Mouse (Mus musculus) midbrain, embryonic 16.5 days (tissue): Measurements from ENCODE around the gene Raet1e. TPM values are rescaled to one million over a fixed set of nuclear protein-coding genes. Genes with fewer than 3 reads are reported as not detected.
"Not testable (repeated sequence)": the region's sequence is repeated elsewhere in the genome, so short reads cannot be mapped to it uniquely, and the experiment has no call there.

Experiments used
- ATAC-seq: fragments of 200-750 bp; cut with Nextera tagmentation; 2 replicates; pipeline ENCODE4 v1.8.0; 2017; ENCODE audit warnings: moderate TSS enrichment
- H3K27ac ChIP-seq: fragments of 300-500 bp; sonication (generic); 2 replicates; pipeline ENCODE4 v1.5.1; 2014; ENCODE audit warnings: mild to moderate bottlenecking, low read length, mixed read lengths
- H3K27me3 ChIP-seq: fragments of 300-500 bp; sonication (generic); 2 replicates; pipeline ENCODE4 v1.6.1; 2014; ENCODE audit warnings: low read depth, low read length, mixed read lengths; ENCODE audit not compliant: control insufficient read depth, insufficient read depth
- H3K36me3 ChIP-seq: fragments of 300-500 bp; sonication (generic); 2 replicates; pipeline ENCODE4 v1.6.1; 2014; ENCODE audit warnings: mild to moderate bottlenecking, low read length, moderate library complexity, mixed read lengths; ENCODE audit not compliant: control insufficient read depth, insufficient read depth
- H3K4me1 ChIP-seq: fragments of 300-500 bp; sonication (generic); 2 replicates; pipeline ENCODE4 v1.6.1; 2014; ENCODE audit warnings: mild to moderate bottlenecking, low read length, mixed read lengths; ENCODE audit not compliant: control insufficient read depth, insufficient read depth
- H3K4me2 ChIP-seq: fragments of 300-500 bp; sonication (generic); 2 replicates; pipeline ENCODE4 v1.6.1; 2014; ENCODE audit warnings: mild to moderate bottlenecking, low read length, mixed read lengths
- H3K4me3 ChIP-seq: fragments of 300-500 bp; sonication (generic); 2 replicates; pipeline ENCODE4 v1.5.1; 2014; ENCODE audit warnings: low read depth, mild to moderate bottlenecking, low read length, moderate library complexity, mixed read lengths
- H3K9ac ChIP-seq: fragments of 300-500 bp; sonication (generic); 2 replicates; pipeline ENCODE4 v1.6.1; 2014; ENCODE audit warnings: low read depth, low read length, mixed read lengths
- H3K9me3 ChIP-seq: fragments of 300-500 bp; sonication (generic); replicated peaks from 2 replicates; pipeline ENCODE4 v1.6.1; 2014; ENCODE audit warnings: mild to moderate bottlenecking, low read length, mixed read lengths; ENCODE audit not compliant: control insufficient read depth, poor library complexity, severe bottlenecking
- WGBS: fragments of 180-500 bp; shearing (Covaris S2); extraction: QIAGEN DNeasy Blood & Tissue Kit; methylation state at CpG from one replicate; pipeline ENCODE4 v1.1.7; 2014; 5-methylcytosine and 5-hydroxymethylcytosine counted together
- polyA plus RNA-seq: library from polyadenylated mRNA; unstranded; fragments of >200 nt; fragmentation: Nextera tagmentation; extraction: Ambion mirVana; gene quantifications from 2 replicates; pipeline ENCODE4 v1.2.1, GENCODE M21; 2015

Gene Raet1e
- polyA plus RNA-seq, 1 experiment from 2014 or later, result 0.46 TPM

- peaks cover 27% of the 10 kb centered on the region for H3K27me3 ChIP-seq
- not testable (repeated sequence) for ATAC-seq, H3K36me3 ChIP-seq, H3K4me3 ChIP-seq, H3K9me3 ChIP-seq, H3K9ac ChIP-seq, H3K27ac ChIP-seq, H3K4me2 ChIP-seq
- peaks cover 11% of the 10 kb centered on the region for H3K4me1 ChIP-seq
- 1% methylated on average over 54 of the region's 55 CpGs for WGBS
Observed at GRCm38 (mm10) chr10:22151056-22151862, 7.1 kb upstream of the Raet1e start.

DNA sequence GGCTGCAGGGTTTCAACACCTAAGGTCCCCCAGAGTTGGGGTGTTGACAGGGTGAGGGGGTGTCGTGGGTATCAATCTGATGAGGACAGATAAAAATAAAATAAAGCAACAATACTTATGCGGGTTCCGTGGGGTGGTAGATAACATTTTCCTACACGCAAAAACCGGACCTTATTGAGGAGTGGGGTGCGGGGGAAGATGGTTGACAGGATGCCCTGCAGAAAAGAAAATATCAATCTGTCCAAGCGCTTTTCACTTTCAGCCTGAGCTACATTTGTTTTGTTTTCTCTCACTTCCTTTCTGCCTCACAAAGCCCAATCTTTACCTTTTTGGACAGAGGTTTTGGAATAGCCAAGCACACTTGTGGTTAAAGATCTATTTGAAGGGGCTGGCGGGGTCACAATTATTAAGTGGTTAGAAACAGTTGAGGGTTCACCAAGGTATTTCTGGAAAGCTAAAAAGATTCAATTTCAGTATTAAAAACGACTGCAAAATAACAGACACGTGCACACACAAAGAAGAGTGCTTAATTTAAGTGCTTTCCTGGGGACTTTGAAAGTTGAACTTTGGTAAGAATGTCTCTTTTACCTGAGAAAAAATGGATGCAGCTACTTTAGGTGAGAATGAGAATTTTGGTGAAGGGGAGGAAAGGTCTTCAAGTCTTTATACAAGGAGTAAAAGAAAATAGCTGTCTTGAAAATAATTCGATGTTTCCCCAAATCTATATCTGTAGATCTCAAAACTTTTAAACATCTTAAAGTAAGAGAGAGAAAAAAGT is 6.3 kb upstream of the Raet1e start:
- 3% methylated on average over 11 of the region's 11 CpGs for WGBS
- H3K27me3 ChIP-seq, result peaks cover 34% of the 10 kb centered on the region

DNA sequence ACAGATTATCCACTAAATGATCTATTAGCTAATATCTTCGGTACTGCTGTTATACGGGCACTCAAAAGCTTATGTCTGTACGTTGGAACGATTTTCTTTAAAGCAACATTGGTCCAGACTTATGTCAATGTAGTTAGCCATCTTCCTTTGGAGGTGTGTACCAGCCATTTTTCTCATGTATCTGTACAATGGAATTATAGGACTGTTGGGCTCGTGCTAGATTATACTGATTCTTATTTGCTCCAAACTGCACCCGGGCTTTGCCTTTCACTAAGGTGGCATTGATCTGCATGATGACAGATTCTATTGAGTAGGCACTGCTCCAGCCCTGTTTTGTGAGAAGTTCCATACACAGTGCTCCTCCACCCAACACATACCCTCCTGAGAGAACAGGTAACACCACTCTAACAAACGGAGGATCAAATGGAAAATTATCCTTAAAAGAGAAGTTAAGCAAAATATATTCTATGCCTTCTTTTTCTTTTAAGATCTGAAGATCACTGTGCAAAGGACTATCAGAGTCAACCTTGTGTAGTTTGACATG is 5.2 kb upstream of the Raet1e start:
- not testable (repeated sequence) for H3K27ac ChIP-seq, H3K9me3 ChIP-seq, ATAC-seq, H3K36me3 ChIP-seq, H3K4me2 ChIP-seq, H3K9ac ChIP-seq, H3K4me3 ChIP-seq
- WGBS, result 9% methylated on average over 7 of the region's 7 CpGs
- Histone ChIP-seq H3K4me1 (peaks cover 13% of the 10 kb centered on the region), H3K27me3 (peaks cover 34% of the 10 kb centered on the region)

More for the DNA sequence above, 6.3 kb upstream of the Raet1e start:
- not testable (repeated sequence) for H3K27ac ChIP-seq, H3K4me2 ChIP-seq, H3K4me3 ChIP-seq, H3K9me3 ChIP-seq, H3K36me3 ChIP-seq, H3K9ac ChIP-seq, ATAC-seq
- H3K4me1 ChIP-seq, result peaks cover 11% of the 10 kb centered on the region

DNA sequence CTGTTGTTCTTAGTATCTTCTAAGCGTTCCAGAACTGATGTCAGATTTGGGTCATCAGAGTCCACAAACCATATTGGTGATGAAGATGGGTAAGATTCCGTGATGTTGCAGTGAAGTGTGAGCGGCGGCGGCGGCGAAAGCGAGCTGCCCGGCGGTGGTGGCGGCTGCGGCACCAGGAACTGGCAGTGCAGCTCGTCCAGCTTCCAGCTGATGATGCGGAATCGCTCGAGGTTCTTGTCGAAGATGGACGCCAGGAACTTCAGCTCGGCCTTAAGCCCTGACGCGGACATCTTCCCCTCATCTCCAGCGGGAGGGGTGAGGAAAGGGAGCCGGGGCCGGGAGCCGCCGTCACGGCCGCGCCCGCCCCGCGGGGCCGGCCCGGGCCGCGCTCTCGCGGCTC is 4.2 kb upstream of the Raet1e start:
- H3K36me3 ChIP-seq, H3K9ac ChIP-seq, ATAC-seq, H3K4me1 ChIP-seq, H3K9me3 ChIP-seq, H3K27ac ChIP-seq: not testable (repeated sequence)
- WGBS, result under 1% methylated on average over 38 of the region's 38 CpGs
- H3K27me3 ChIP-seq, result peaks cover 32% of the 10 kb centered on the region
- H3K4me3 ChIP-seq, result peak overlapping the region; percentile 24
- peak overlapping the region; percentile 46 for H3K4me2 ChIP-seq

DNA sequence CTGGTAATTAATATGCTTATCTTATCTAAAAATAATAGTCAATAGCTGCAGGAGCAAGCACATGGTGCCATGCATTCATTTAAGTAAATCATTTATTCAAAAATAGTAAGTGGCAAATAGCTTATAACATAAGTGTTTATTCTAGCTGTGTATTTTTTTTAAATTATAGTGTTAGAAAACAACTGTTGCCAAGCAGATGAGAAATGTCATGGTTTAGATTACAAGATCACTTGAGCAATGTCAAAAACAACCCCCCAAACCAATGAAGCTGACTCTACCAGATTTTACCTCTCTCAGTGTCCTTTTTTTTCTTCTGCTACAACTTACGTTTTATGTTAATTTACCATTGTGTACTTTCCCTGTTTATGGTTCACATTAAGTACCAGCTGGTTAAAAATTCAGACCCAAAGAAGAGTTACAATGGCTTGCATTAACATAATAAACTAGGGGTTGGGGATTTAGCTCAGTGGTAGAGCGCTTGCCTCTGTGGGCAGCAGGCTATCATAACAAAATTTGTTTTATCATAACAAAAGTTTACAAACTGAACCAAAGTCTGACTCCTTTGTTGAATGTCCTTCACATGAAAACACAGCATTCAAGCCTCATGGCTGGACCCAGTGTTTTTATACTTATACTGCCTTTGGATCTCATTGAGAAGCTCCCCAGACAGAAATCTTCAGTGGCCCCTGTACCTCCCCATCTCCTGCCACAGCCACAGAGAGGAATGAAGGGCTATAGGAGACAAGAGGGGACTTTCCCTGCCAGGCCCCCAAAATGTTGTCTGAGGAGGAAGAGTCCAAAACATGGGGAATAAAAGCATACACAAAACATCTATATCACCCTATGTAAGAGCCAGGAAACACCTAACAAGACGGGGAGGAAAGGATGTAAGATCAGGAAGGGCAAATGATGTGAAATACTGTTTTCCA is 3.2 kb upstream of the Raet1e start:
- Histone ChIP-seq H3K27me3 (peaks cover 33% of the 10 kb centered on the region), H3K27ac (no peak overlapping the region), H3K9me3 (no peaks in the 10 kb centered on the region), H3K36me3 (no peaks in the 10 kb centered on the region), H3K4me1 (peaks cover 5% of the 10 kb centered on the region), H3K9ac (no peak overlapping the region), H3K4me2 (no peak overlapping the region), H3K4me3 (no peak overlapping the region)
- 20% methylated on average over 3 of the region's 3 CpGs for WGBS
- no peak for ATAC-seq

DNA sequence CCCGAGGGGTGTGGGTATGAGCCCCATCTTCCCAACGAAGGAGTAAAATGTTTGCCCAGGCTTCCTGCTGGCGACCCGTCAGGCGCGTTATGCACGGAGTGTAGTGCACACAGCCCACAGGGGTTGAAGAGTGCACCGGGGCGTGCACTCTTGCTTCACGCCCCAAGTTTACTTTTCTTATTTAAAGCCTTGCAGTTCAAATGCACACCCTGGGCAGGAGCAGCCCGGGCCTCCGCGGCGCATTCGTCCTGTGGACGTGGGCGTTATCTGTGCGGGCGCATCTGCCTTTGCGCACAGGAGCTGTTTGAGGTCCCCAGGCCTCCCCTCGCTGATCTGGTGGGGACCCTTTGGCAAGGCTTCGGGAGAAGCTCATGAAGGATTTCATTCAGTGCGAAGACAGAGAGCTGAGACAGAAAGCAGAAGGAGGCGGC is 777 bp downstream of the Raet1e start:
- no peak overlapping the region for H3K4me2 ChIP-seq
- ATAC-seq, result no peak

DNA sequence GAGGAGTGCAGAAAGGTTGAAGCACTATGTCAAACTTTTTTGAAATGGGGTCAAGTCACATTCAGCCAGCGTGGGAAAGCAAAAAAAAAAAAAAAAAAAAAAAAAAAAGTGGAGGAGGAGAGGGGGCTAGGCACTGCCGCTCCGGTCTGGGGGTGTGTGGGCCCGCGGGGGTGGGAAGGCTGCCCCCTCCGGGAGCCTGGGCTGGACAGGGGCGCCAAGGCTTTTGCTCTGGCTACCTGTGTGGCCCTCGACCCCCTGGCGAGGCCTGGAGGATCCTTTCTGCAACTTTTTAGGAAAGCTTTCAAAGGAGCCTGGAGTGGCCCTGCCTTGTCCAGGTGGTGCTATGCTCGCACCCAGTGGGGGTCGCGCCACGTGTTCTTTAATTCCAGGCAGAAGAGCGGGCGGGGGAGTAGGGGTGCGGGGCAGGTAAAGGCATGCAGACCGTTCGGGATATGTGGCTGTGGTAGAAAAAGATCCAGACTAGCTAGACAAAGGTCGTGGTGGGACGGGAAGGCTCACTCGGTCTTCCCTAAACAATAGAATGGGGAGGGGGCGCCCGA is 1.3 kb downstream of the Raet1e start:
- ATAC-seq, result no peak
- Histone ChIP-seq H3K27me3 (peaks cover 26% of the 10 kb centered on the region), H3K9ac (no peak overlapping the region), H3K4me3 (no peak overlapping the region), H3K4me1 (peaks cover 5% of the 10 kb centered on the region), H3K27ac (no peak overlapping the region), H3K4me2 (no peak overlapping the region), H3K9me3 (no peaks in the 10 kb centered on the region), H3K36me3 (no peaks in the 10 kb centered on the region)
- under 1% methylated on average over 23 of the region's 23 CpGs for whole genome bisulfite sequencing

More for the DNA sequence above, 777 bp downstream of the Raet1e start:
- peaks cover 5% of the 10 kb centered on the region for H3K4me1 ChIP-seq
- H3K36me3 ChIP-seq, result no peaks in the 10 kb centered on the region
- no peak overlapping the region for H3K27ac ChIP-seq
- no peaks in the 10 kb centered on the region for H3K9me3 ChIP-seq
- WGBS, result under 1% methylated on average over 24 of the region's 24 CpGs
- H3K4me3 ChIP-seq, result no peak overlapping the region
- H3K9ac ChIP-seq, result no peak overlapping the region
- H3K27me3 ChIP-seq, result peaks cover 26% of the 10 kb centered on the region

- H3K36me3 ChIP-seq, result not testable (repeated sequence)
- peak; percentile 43; the same call in 1 of the 2 replicates for ATAC-seq
Observed at GRCm38 (mm10) chr10:22163279-22163678, 4.9 kb downstream of the Raet1e start.

More at GRCm38 (mm10) chr10:22163279-22163678, 4.9 kb downstream of the Raet1e start:
- 9% methylated on average over 9 of the region's 9 CpGs for WGBS
- H3K9me3 ChIP-seq, H3K4me3 ChIP-seq, H3K27me3 ChIP-seq, H3K4me1 ChIP-seq, H3K9ac ChIP-seq, H3K27ac ChIP-seq: not testable (repeated sequence)
- H3K4me2 ChIP-seq, result peak overlapping the region; percentile 39
